In the genomic region with DNA sequence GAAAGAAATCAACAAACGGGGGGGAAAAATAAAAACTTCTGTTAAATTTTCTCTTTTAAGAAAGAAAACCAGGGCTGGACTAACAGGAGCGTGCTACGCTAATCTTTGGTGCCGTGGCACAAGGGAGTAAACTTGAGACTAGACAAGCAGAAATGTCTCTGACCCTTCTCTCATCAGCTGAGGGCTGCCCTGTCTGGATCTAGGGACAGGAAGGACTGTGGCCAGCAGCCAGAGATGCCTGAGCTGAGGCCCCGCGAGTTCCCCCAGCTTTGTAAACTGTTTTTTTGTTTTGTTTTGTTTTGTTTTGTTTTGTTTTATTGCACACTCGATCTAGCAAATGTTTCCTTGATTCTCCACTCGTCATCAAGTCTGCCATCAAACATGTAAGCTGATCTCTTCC, we compare ENCODE assay signal across 17 mouse cellular contexts.
A peak's percentile ranks its signal among the peaks of the same experiment; 100 is the strongest.
DNase-seq lines count a peak whose midpoint lies in the region; ATAC-seq and TF ChIP-seq lines count a peak whose summit lies in the region.
"Had no signal": no experiment of that assay in that cellular context is flagged by ENCODE, and none has a peak within 500 bp of the region (broad histone marks: within the 10 kb centered on the region; RNA-seq: fewer than 3 reads in every experiment).

No protein-coding gene starts in this region.

- WGBS in intestine, embryonic 14.5 days, result 45% methylated on average over 8 of the region's 8 CpGs
- 52% methylated on average over 8 of the region's 8 CpGs for WGBS in intestine, postnatal 0 days
- 47% methylated on average over 8 of the region's 8 CpGs for WGBS in embryonic facial prominence, embryonic 11.5 days
- WGBS in hindbrain, postnatal 0 days, result 69% methylated on average over 8 of the region's 8 CpGs

- no peaks in the 10 kb centered on the region for H3K9me3 ChIP-seq in intestine, embryonic 14.5 days (ENCODE audit: control insufficient read depth, low read length)
- no peaks in the 10 kb centered on the region for H3K9me3 ChIP-seq in intestine, postnatal 0 days (ENCODE audit: control insufficient read depth)
- no peaks in the 10 kb centered on the region for H3K9me3 ChIP-seq in embryonic facial prominence, embryonic 11.5 days (replicated peaks; ENCODE audit: control insufficient read depth, low read length)
- H3K9me3 ChIP-seq in hindbrain, postnatal 0 days (ENCODE audit: low read length), result no peaks in the 10 kb centered on the region
- H3K9me3 ChIP-seq: forebrain, embryonic 15.5 days; heart, embryonic 15.5 days; limb, embryonic 12.5 days; neural tube, embryonic 13.5 days had no signal

- no peaks in the 10 kb centered on the region for H3K27me3 ChIP-seq in intestine, embryonic 14.5 days (replicated peaks; ENCODE audit: control insufficient read depth, insufficient read depth, low read length)
- H3K27me3 ChIP-seq in intestine, postnatal 0 days (replicated peaks; ENCODE audit: control insufficient read depth, insufficient read depth, low read length), result no peaks in the 10 kb centered on the region
- H3K27me3 ChIP-seq in embryonic facial prominence, embryonic 11.5 days (ENCODE audit: control insufficient read depth, insufficient read depth, low read length), result no peaks in the 10 kb centered on the region
- no peaks in the 10 kb centered on the region for H3K27me3 ChIP-seq in hindbrain, postnatal 0 days (ENCODE audit: insufficient read depth, low read length)
- H3K27me3 ChIP-seq: forebrain, embryonic 15.5 days; heart, embryonic 15.5 days; limb, embryonic 12.5 days; neural tube, embryonic 13.5 days had no signal

- peaks cover 8% of the 10 kb centered on the region; the same call in 1 of the 2 replicates for H3K4me1 ChIP-seq in intestine, embryonic 14.5 days (replicated peaks; ENCODE audit: control insufficient read depth, insufficient read depth, low read length)
- H3K4me1 ChIP-seq in intestine, postnatal 0 days (replicated peaks; ENCODE audit: control insufficient read depth, insufficient read depth, low read length), result no peaks in the 10 kb centered on the region
- H3K4me1 ChIP-seq in embryonic facial prominence, embryonic 11.5 days (ENCODE audit: control insufficient read depth, insufficient read depth, low read length), result no peaks in the 10 kb centered on the region
- H3K4me1 ChIP-seq in hindbrain, postnatal 0 days (ENCODE audit: insufficient read depth, low read length), result no peaks in the 10 kb centered on the region
- H3K4me1 ChIP-seq: forebrain, embryonic 15.5 days had no signal

- no peak overlapping the region for H3K4me3 ChIP-seq in intestine, embryonic 14.5 days (ENCODE audit: low read depth, low read length)
- no peak overlapping the region for H3K4me3 ChIP-seq in intestine, postnatal 0 days (ENCODE audit: low read depth, low read length)
- no peak overlapping the region for H3K4me3 ChIP-seq in embryonic facial prominence, embryonic 11.5 days (ENCODE audit: low read depth, low read length)
- H3K4me3 ChIP-seq in hindbrain, postnatal 0 days (ENCODE audit: low read length), result no peak overlapping the region
- H3K4me3 ChIP-seq: forebrain, embryonic 15.5 days; heart, embryonic 15.5 days; limb, embryonic 12.5 days; neural tube, embryonic 13.5 days had no signal

- ATAC-seq in intestine, embryonic 14.5 days (replicated peaks; ENCODE audit: low FRiP score, low TSS enrichment, low read depth), result no peak
- no peak for ATAC-seq in intestine, postnatal 0 days
- ATAC-seq in embryonic facial prominence, embryonic 11.5 days (replicated peaks; ENCODE audit: insufficient number of reproducible peaks, low FRiP score, low TSS enrichment, low read depth), result no peak
- no peak for ATAC-seq in hindbrain, postnatal 0 days

- H3K9ac ChIP-seq in intestine, embryonic 14.5 days (ENCODE audit: low read length), result no peak overlapping the region
- no peak overlapping the region for H3K9ac ChIP-seq in intestine, postnatal 0 days (ENCODE audit: low read depth, low read length)
- H3K9ac ChIP-seq in embryonic facial prominence, embryonic 11.5 days (replicated peaks; ENCODE audit: low read length), result no peak overlapping the region
- H3K9ac ChIP-seq in hindbrain, postnatal 0 days (replicated peaks; ENCODE audit: low read length), result no peak overlapping the region
- H3K9ac ChIP-seq: forebrain, embryonic 15.5 days; heart, embryonic 15.5 days; limb, embryonic 12.5 days; neural tube, embryonic 13.5 days had no signal

- no peak for DNase-seq in intestine, embryonic 14.5 days (ENCODE audit: low spot score)
- peak; percentile 4 for DNase-seq in 3134 (ENCODE audit: extremely low read depth, insufficient read length, low spot score)
- peak; percentile 22 for DNase-seq in embryonic facial prominence, embryonic 11.5 days (ENCODE audit: low spot score)
- DNase-seq in lung, postnatal 10 days, result peak; percentile 61
- DNase-seq in adrenal gland, postnatal 4 days (ENCODE audit: low spot score in 2 of 2), result no peak
- DNase-seq in hindbrain, postnatal 0 days (ENCODE audit: low spot score), result no peak
- no peak for DNase-seq in gastrocnemius, postnatal 25 days
- DNase-seq: cerebellum, adult 2 months; gastrocnemius, postnatal 10 days; midbrain, embryonic 14.5 days; right cerebral cortex, adult 18-20 months; thymus, postnatal 14 days had no signal

- no peaks in the 10 kb centered on the region for H3K36me3 ChIP-seq in intestine, embryonic 14.5 days (ENCODE audit: control insufficient read depth, insufficient read depth, low read length)
- no peaks in the 10 kb centered on the region for H3K36me3 ChIP-seq in intestine, postnatal 0 days (ENCODE audit: control insufficient read depth, insufficient read depth)
- H3K36me3 ChIP-seq in embryonic facial prominence, embryonic 11.5 days (replicated peaks; ENCODE audit: control insufficient read depth, insufficient read depth, low read depth, low read length), result no peaks in the 10 kb centered on the region
- no peaks in the 10 kb centered on the region for H3K36me3 ChIP-seq in hindbrain, postnatal 0 days (ENCODE audit: insufficient read depth, low read length)
- H3K36me3 ChIP-seq: forebrain, embryonic 15.5 days; heart, embryonic 15.5 days; limb, embryonic 12.5 days; neural tube, embryonic 13.5 days had no signal

- H3K27ac ChIP-seq in intestine, embryonic 14.5 days (ENCODE audit: low read depth), result peak overlapping the region; percentile 65
- no peak overlapping the region for H3K27ac ChIP-seq in intestine, postnatal 0 days (ENCODE audit: low read depth, low read length)
- no peak overlapping the region for H3K27ac ChIP-seq in embryonic facial prominence, embryonic 11.5 days (replicated peaks; ENCODE audit: low read depth, low read length)
- H3K27ac ChIP-seq in hindbrain, postnatal 0 days, result no peak overlapping the region
- H3K27ac ChIP-seq: forebrain, embryonic 15.5 days; heart, embryonic 15.5 days; neural tube, embryonic 13.5 days had no signal

- no peak for TF ChIP-seq CTCF in intestine, postnatal 0 days (IDR thresholded peaks at IDR 0.05; ENCODE audit: low read depth)
- TF ChIP-seq CTCF in hindbrain, postnatal 0 days (IDR thresholded peaks at IDR 0.05; ENCODE audit: low read depth), result no peak

- no peak overlapping the region for H3K4me2 ChIP-seq in intestine, embryonic 14.5 days (ENCODE audit: low read length)
- H3K4me2 ChIP-seq in intestine, postnatal 0 days (replicated peaks; ENCODE audit: low read depth), result no peak overlapping the region
- no peak overlapping the region for H3K4me2 ChIP-seq in embryonic facial prominence, embryonic 11.5 days (ENCODE audit: low read depth, low read length)
- no peak overlapping the region for H3K4me2 ChIP-seq in hindbrain, postnatal 0 days (ENCODE audit: low read depth, low read length)
- H3K4me2 ChIP-seq: forebrain, embryonic 15.5 days; heart, embryonic 15.5 days had no signal

Comparison
In these comparisons a context has a peak if more than half of its experiments do, and no peak if none do; other contexts are left out.
1. DNase-seq: peak in 3134 (single experiment), embryonic facial prominence, embryonic 11.5 days (single experiment) and lung, postnatal 10 days (single experiment); none in intestine, embryonic 14.5 days (single experiment), adrenal gland, postnatal 4 days (0 of 2), hindbrain, postnatal 0 days (single experiment) and gastrocnemius, postnatal 25 days (single experiment).